Mouse (Mus musculus) ovary, adult 18-20 months (tissue): ENCODE results near the gene Gpr155.

Source experiments
- DNase-seq: peaks from one replicate; pipeline ENCODE4 v3.0.0; 2022; ENCODE audit warnings: low spot score, mixed read lengths

The Gpr155 gene

DNA sequence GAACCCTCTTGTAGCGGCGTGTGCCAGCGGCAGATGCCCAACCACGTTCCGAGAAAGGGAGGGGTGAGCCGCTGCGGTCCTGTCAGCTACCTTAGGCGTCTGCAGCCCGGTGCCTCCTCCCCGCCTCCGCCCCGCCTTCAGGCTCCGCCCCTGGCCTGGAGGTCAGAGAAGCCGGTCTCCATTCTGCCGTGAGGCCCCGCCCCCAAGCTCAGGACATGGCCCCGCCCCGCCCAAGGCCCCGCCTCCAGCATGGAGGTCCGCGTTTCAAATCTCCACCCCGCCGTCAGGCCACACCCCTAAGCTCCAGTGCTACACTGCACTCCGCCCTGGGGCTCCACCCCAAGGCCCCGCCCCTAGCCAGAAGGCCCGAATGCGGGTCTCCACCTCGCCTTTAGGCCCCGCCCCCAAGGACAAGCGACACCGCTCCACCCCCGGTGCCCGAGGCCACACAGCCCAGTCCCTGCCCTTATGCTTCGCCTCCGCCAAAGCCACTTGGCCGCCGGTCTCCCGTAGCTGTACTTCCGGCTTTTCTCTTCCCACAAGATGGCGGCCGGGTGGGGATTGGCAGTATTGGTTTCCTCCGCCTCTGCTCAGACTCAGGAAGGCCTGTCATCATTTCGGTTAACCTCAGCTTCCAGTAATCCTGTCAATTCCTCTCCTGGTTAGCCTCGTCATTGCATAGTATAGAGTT lies at the start of gene Gpr155:
Gene Gpr155 (minus strand): TSS at position 217 of the 691 bp plus-strand sequence.
- DNase-seq, result peak; percentile 100

DNA sequence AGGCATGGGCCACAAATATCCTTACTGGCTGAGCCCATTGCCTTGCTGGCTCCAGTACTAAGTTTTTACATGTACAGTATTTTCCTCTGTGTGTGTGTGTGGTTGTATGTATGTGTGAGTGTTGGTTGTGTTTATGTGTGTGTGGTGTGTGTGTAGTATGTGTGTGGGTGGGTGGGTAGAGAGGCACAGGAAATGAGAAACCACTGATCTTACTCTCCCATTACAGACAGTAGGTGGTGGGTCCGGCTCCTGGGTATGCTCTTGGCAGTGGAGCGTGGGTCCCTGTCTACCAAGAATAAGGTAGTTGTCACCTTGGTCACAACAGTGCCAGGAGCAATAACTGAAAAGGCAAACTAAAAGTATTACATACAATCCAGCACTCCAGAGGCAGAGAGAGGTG lies 49.5 kb upstream of the Gpr155 start:
- DNase-seq, result no peak

DNA sequence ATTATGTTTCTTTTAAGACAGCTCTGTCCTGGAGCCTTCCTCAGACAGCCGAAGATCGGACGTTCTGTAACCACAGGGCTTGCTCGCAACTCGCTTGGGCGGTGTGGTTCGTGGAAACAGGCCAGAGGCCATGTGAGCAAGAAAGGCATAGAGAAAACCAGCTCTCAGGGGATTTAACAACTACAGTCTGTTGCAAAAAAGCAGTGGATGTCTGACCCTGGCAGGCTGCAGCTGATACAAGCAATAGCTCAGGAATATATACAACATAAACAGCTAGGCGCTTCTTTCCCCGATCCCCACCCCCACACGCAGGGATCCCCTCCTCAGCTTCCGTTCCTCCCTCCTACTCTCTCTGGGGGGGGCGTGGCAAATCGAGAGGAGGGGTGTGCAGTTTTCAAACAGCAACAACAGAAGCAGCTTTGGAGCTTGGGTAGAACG lies 45.6 kb upstream of the Gpr155 start:
- DNase-seq, result peak; percentile 23

DNA sequence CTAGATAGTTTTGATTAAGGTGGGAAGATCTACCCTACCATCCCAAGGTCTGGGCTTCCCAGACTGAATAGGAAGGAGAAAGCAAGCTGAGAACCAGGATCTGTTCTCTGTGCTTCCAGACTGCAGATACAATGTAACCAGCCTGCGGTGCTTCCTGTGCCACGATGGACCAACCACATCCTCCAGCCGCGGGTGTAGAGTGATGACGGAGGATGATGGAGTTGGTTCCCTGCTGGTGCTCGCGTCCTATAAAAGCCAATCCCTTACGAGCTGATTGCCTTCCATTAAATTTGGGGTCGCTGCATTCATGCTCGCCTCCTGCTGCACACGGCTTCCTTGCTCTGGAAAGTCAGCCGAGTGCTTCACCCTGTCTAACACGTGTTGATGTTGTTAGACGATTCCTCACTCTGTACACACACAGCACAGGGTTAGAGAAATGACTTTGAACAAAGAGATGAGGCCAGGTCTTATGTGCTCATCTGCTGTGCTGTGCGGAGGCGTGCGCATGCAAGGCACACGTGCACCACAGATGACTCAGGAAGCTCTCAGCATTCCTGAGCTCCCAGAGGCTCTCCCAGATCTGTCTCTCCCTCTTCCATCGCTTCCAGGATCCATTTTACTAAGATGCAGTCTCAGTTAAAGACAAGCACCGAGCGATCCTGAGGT lies 42.6 kb upstream of the Gpr155 start:
- DNase-seq, result no peak

DNA sequence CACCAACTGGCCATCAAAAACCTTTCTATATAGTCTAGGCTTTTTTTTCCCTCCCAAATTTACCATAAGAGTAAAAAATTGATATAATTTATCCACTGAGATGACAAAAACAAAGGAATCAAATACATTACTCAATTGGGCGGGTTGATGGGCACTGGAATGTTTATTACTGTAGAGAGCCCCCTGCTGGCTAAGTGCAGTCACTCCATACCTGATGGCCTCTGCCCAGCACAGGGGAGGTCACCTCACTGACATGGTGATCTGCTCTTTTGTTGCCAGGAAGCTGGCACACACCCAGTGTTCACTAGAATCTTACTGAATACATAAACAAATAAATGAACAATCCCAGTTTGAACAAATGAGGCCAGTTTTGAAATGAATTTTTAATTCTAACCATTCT lies 40.9 kb upstream of the Gpr155 start:
- no peak for DNase-seq

DNA sequence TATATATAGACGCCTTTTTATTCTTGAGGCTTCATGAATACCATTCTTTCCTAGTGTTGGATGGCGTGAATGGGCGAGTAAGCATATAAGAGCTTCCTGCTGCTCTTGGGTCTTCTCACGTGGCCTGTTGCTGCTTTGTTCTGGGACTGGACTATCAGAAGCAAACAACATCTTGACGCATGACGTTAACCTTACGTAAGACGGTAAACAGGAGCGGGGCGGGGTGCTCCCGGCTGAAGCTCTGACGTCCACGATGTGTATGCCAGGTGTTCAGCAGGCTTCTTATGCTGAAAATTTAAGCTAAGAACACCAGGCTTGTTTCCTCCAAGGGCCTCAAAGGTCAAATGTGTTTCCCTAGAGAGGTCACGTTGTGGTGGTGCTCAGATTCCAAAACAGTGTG lies 39.5 kb upstream of the Gpr155 start:
- DNase-seq, result no peak

DNA sequence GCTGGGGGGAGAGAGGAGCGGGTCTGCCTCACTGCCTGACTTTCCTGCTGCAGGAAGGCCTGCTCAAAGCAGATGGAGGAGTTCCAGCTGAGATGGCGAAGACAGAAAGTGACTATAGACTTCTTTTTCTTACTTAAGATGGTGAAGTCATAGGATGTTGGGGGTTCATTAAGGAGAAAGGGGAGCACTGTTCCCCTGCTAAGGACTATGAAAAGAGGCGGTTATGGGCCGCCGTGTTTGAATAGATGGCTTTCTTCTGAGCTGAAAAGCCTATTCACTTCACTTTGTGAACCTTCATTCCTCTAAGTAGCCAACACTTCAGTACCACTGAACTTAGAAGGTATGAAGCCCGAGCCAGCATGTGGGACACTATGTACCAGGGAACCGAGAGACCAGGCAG lies 33.4 kb upstream of the Gpr155 start:
- DNase-seq, result no peak

DNA sequence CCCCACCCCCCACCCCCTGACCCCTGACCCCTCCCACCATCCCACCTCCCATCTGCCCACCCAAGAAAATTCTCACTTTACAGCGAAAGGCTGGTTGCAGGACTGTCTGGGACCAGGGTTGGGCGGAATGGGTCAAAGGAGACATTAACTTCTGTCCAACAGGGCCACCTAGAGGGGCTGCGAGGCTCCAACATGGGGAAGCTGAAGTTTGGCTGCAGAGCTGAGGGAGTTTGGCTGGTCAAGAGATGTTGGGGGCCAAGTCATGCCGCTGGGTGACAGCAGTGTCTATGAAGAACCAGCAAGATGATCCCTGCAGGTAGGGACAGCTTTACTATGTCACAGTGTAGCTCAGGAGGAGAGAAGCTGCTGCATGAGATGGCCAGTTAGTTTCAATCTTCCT lies 32.9 kb upstream of the Gpr155 start:
- no peak for DNase-seq

DNA sequence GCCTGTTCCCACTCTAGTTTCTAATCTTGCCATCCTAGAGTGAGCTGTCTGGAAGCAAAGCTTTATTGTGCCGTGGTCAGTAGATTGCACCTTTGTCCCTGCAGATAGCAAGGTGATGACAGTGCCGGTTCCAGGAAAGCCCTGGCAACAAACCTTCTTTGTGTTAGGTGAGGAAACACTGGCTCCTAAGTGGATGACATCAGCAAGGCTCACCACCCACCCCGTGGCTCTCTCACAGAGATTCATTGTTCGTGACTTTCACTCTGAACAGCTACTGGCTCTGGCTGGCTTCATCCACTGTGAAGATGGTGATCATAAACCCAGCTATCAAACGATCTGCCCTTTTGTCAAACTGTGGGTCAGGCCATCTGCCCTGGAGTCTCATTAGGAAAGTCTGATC lies 29.5 kb upstream of the Gpr155 start:
- no peak for DNase-seq

DNA sequence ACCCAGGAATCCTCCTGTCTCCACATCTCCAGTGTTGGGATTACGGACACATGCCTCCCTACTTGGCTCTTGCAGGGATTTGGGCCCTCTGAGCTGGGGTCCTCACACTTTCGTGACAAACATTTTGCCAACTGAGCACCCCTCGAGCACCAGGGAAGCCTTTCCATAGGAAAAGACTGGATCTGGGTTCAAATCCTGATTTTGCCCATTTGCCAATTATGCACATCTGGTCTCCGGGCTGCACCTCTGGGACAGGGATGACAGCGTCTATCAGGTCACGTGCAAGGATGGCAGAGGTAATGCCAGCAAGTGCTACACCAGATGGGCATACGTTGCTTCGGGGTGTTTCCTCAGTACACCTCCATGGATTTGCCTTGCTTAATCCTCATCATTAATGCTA lies 23.7 kb upstream of the Gpr155 start:
- DNase-seq, result no peak

DNA sequence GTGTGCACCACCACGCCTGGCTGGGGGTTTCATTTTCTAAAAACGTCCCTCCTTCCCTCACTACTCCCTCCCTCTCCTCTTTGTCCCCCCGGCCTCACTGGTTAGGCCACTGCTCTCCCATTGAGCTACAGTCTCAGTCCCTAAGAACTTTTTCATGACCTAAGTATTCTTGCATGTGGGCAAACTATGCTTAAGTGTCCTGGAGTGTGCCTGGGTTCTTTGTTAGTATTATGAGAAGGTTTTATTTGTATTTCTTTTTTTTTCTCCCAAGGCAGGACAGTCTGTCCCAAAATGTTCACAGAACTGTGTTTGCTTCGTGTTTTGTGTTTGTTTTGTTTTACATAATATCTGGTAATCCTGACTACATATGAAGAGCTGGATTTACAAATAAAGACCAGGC lies 21.3 kb upstream of the Gpr155 start:
- DNase-seq, result no peak

DNA sequence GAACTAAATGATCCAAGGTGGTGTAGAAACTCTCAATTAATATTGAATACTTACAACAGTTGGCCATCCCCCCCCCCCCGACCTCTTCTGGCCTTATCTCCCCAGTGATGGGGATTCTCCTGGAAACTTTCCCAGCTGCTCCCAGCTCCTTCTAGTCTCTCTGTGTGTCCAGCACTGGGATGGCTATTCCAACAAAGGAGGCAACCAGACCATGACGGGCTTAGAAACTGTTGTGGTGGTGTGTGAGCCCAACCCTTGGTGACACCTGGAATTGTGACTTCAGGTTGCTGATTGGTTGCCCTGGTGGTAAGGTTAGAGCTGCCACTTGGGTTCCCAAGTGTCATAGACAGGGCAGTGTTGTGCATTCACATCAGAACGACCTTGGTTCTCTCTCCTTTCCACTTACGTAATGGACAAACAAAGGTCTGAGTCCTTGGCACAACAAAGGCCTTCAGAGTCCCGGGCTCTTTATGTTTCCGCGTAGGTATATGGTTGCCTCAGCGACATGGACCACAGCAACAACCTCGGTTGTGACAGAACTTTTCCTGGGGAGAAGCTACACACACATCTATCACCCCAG lies 20.1 kb upstream of the Gpr155 start:
- DNase-seq, result no peak

DNA sequence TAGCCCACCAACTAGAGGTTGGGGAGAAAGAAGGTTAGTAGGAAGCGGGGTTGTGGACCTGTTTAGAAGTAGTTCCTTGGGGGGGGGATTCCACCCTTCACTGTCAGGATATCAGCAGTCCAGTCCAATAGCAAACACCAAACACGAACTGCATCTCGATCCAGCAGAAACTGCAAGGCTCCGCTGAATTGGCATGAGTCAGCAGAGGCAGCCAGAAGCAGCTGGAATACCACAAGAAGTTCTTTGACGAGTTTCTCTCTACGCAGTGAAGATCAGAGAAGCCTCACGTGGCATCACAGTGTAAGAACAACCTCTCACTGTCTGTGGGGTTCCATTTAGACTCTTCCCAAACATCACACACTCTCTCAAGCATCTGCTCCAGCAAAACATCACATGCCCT lies 18.6 kb upstream of the Gpr155 start:
- DNase-seq, result no peak

DNA sequence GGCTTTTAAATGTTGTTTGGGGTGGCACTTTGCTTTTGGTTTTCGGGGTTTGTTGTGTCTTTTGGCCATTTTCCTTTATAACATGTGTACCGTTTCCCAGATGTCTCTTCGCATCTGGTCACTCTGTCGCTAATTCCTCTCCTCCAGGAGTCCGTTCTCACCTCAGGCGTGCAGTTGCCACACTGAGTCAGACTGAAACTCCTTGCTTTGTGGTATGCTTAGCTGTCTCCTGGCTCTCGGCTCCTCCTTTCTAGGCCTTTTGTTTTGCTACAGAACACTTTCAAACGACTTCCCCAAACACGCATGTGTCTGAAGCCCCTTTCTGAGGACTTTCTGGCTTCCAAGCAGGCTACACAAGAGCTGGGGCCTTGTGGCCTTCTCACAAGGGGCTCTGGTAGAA lies 18.1 kb upstream of the Gpr155 start:
- DNase-seq, result no peak

DNA sequence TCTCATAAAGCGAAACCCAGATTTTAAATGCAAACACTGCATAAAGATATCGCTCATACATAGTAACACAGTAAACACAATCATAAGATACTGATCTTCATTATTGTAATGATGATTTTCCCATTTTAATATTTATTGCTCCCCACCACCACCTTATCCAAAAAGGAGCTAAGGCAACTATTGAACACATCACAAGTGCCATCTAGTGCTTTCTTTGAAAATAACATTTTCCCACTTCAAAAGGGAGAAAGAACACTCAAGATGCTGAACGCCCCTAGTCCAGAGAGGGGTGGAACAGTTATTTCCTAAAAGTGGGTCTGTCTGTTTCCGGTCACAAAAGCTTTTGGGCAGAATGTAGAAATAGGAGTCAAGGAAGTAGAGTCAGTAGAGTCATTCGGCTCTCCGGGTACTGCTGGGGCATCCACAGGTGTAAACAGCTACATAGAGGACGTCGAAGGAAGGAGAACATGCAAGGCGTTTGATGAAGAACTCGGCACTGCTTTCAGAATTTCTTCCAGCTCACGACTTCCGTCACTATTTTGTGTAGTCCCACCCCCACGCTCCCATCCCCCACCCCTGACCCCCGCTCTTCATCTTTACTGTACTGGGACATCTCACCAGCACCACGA lies 17.1 kb upstream of the Gpr155 start:
- DNase-seq, result no peak

DNA sequence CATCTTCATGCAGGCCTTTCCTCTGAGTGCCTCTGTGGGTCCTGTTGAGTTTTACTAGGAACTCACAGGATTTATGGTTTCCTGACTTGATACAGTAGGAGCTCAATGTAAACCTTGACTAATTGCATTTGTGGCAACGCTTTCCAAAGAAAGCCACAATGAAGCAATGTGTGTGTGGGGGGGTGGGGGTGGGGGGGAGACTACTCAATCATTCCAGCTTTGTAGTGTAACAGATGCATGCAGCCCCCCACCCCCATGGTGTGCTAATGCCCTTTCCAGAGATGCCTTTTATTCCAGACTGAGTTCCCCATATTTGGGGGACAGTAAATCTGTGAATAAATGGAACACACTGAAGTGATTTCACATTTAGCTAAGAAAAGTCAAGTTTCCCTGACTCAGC lies 15.3 kb upstream of the Gpr155 start:
- no peak for DNase-seq

DNA sequence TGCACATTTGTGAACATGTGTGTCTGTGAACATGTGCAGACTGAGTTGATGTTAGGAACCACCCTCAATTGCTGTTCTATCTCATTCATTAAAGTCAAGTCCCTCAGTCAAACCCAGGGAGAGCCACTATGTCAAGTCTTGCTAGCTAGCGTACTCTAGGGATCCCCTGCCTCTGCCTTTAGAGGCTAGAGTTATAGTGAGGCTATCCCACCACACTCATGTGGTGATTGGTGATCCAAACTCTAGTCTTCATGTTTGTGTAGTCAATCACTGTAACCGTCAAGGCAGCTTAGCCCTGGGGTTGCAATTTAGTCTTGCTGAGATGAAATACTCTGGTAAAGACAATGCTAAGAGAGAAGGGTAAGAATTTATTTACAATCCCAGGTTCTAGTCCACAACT lies 11.1 kb upstream of the Gpr155 start:
- no peak for DNase-seq

DNA sequence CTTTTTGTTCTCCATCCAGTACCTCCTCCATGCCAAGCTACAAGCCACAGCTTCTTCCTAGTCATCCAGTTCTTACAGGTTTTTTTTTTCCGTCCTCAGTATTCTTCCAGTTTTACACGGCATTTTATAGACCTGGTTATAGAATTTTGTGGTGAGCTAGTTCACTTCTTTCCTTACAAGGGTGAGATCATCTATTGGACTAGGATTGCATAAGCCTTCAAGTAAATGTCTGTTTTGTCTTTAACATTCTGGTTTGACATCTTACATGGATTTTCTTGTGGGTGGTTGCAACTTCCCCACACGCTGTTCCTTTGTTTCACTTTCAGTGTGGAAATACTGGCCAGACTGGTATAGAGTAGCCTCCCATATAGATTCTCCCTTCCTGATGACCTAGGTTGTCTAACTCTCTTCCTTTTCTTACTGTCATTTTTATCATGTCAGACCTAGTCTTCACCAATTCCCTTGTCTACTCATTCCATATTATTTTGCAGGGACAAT lies 10.5 kb upstream of the Gpr155 start:
- no peak for DNase-seq

DNA sequence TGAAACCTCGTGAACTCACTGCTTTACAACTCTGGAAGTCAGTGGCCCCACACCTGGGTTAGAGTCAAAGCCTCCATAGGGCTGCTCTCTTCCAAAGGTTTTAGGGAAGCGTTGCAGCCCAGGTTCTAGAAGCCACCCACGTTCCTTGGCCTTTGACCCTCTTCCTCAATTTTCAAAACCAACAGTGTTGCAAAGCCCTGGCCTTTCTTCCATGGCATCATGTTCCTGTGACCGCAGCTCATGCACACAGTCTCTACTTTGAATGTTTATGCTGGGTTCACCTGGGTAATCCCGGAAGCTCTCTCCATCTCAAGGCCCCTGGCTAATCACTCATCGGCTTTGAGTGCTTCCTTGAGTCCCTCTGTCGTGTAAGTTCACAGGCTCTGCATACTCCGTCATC lies 9.1 kb upstream of the Gpr155 start:
- no peak for DNase-seq

DNA sequence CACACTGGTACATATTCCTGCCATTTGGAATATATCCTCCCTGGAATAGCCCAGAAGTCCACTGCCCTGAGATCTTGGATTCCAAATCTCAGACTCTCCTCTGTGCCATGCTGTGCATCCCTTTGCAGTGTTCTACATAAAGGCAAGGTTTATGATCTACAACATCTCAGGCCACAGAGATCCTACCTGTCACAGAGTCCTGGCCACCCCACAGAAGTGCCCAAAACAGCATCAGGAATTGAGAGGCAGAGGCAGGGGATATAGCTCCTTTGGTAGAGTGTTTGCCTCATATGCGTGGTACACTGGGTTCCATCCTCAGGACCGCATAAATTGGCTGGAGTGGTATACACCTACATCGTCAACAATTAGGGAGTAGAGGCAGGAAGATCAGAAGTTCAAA lies 8.1 kb upstream of the Gpr155 start:
- no peak for DNase-seq

DNA sequence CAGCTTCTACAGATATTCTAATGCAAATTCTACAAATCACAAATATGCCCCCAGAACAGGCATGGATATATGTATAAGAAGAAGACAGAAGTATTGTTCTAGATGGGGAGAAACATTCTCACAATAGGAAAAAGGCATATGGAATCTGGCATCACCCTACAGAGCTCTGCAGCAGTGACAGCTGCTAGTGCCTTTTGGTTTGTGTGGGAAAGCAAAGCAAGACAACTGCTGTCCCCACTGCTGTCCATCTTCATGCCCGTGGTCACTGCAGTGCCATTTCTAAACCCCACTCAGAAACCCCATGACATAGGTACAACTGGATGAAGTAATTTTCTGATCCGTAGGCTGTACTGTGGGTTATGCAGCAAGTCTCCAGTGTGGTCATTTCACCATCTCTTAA lies 6.4 kb upstream of the Gpr155 start:
- no peak for DNase-seq

DNA sequence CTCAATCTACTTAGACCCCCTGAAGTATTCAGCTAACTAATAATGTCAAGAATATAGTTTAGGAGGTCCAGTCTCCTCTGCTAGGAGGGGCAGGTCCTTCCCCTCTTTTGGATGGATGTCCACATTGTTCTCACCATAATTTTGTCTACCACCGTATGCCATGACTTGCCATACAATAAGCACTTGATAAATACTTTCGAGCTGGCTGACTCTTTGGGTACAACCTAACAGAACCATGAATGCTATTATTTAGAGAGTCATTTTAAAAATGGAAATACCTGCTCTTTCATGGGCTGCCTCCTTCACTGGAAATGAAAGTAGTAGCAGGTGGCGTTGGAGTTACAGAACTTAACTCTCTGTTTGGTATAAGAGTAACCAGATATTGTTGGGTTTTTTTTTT lies 3.6 kb upstream of the Gpr155 start:
- no peak for DNase-seq

DNA sequence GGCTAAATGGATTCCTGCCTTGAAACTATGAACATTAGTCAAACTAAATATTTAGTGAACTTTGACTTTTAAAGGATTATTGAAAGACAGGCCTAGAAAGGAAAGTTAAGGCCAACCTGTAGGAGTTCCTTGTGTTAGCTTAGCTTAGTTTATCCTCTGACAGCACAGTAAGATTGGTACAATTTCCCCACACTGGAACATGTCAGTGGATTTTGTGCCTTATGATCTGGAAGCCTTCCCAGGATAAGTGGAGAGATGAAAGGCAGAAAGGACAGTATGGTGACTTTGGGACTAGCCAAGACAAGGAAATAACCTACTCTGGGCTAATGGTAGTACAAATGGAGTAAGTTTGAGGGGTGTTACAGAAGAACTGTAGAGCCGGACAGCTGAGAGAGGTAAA lies 1.4 kb upstream of the Gpr155 start:
- DNase-seq, result no peak
